Mouse (Mus musculus): Measurements from ENCODE around the gene Chmp1a. TPM values are rescaled to one million over a fixed set of nuclear protein-coding genes. Genes with fewer than 3 reads are reported as not detected.

The Chmp1a gene
- polyA plus RNA-seq, 1 experiment: 119 TPM

DNA sequence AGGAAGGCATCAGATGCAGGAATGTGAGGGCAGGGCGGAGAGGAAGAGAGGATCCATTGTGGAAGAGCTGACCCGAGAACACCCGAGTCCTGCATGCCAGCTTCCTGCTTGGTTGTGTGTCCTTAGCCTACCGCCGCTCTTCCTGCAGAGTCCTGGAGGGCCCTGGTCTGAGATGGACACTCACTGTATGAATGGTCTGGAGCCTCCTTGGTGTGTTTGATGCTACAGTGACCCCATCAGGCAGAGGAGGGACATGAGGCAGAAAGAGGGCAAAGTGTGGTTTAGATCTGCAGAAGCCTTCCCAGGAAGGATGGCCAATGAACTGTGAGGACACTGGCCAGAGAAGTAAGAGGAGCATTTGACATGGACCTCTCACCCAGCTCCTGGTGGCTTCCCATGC lies 57.4 kb downstream of the Chmp1a start:
- no peak for DNase-seq (ENCODE audit: low spot score)

Other genes starting within 250 kb of the Chmp1a start
- gene Ankrd11, start 170.5 kb downstream of the Chmp1a start, polyA plus RNA-seq (2012; rRNA removed): 37.9 and 57.1 TPM in 2 replicates
- 56.0 and 63.5 TPM in 2 replicates for gene Spg7, start 149.8 kb downstream of the Chmp1a start, polyA plus RNA-seq (2012; rRNA removed)
- 2,261 and 2,538 TPM in 2 replicates for gene Rpl13, start 110.4 kb downstream of the Chmp1a start, polyA plus RNA-seq (2012; rRNA removed)
- 4.7 and 4.9 TPM in 2 replicates for gene Cpne7, start 95.4 kb downstream of the Chmp1a start, polyA plus RNA-seq (2012; rRNA removed)
- gene Sult5a1, start 54.4 kb downstream of the Chmp1a start, polyA plus RNA-seq (2012; rRNA removed): 8.9 and 10.6 TPM in 2 replicates
- gene Dpep1, start 26.5 kb downstream of the Chmp1a start, polyA plus RNA-seq (2012; rRNA removed): 56.5 and 73.2 TPM in 2 replicates
- 2.8 and 4.2 TPM in 2 replicates for gene Spata33, start 69 bp upstream of the Chmp1a start, polyA plus RNA-seq (2012; rRNA removed)
- 70.3 and 77.0 TPM in 2 replicates for gene Cdk10, start 12.1 kb upstream of the Chmp1a start, polyA plus RNA-seq (2012; rRNA removed)
- gene Spata2l, start 23.5 kb upstream of the Chmp1a start, polyA plus RNA-seq (2012; rRNA removed): 4.3 and 4.8 TPM in 2 replicates
- gene Zfp276, start 41.4 kb upstream of the Chmp1a start, polyA plus RNA-seq (2012; rRNA removed): 20.6 and 21.3 TPM in 2 replicates
- gene Vps9d1, start 41.6 kb upstream of the Chmp1a start, polyA plus RNA-seq (2012; rRNA removed): 30.2 and 36.2 TPM in 2 replicates
- 8.9 and 15.8 TPM in 2 replicates for gene Fanca, start 105.8 kb upstream of the Chmp1a start, polyA plus RNA-seq (2012; rRNA removed)
- 4.8 and 5.3 TPM in 2 replicates for gene Spire2, start 120.0 kb upstream of the Chmp1a start, polyA plus RNA-seq (2012; rRNA removed)
- 193 TPM in 2 replicates for gene Tcf25, start 161.0 kb upstream of the Chmp1a start, polyA plus RNA-seq (2012; rRNA removed)
- not detected in 2 replicates for gene Mc1r, start 194.3 kb upstream of the Chmp1a start, polyA plus RNA-seq (2012; rRNA removed)
- gene Tubb3, start 198.7 kb upstream of the Chmp1a start, polyA plus RNA-seq (2012; rRNA removed): 3.6 and 3.7 TPM in 2 replicates
- 28.7 and 32.1 TPM in 2 replicates for gene Def8, start 210.8 kb upstream of the Chmp1a start, polyA plus RNA-seq (2012; rRNA removed)